Mouse (Mus musculus) left cerebral cortex, adult 8-10 months (tissue): ENCODE data around the gene Gm48552. TPM values are rescaled to one million over a fixed set of nuclear protein-coding genes. Genes with fewer than 3 reads are reported as not detected.

Experiments used
- DNase-seq, 2 experiments: peaks; one replicate each; pipeline ENCODE4 v3.0.0; 2022; ENCODE audit warnings: low spot score in 2 of 2
- total RNA-seq, 4 experiments: library from RNA; stranded (reverse); gene quantifications; 2 replicates each; pipeline ENCODE4 v1.2.4; 2022

The Gm48552 gene
- total RNA-seq, 4 experiments from 2014 or later: 2.5 to 3.3 (median 2.6) TPM

GRCm38 (mm10) chr10:81385603-81386306, 3.0 kb upstream of the Gm48552 start:
- no peak for DNase-seq

GRCm38 (mm10) chr10:81387716-81388115, 1.1 kb upstream of the Gm48552 start:
- DNase-seq: no peak

GRCm38 (mm10) chr10:81389373-81389772, 568 bp downstream of the Gm48552 start:
- DNase-seq: no peak

- DNase-seq: peak in 1 of 2 experiments; percentile 76
Measured at GRCm38 (mm10) chr10:81389801-81390677, 1.2 kb downstream of the Gm48552 start.

- no peak for DNase-seq
Measured at GRCm38 (mm10) chr10:81390678-81390965, 1.8 kb downstream of the Gm48552 start.

GRCm38 (mm10) chr10:81392270-81392669, 3.5 kb downstream of the Gm48552 start:
- DNase-seq: no peak

- DNase-seq: no peak
Measured at GRCm38 (mm10) chr10:81392781-81393185, 4.0 kb downstream of the Gm48552 start, which contains the start of gene Smim24. Gene Smim24, plus strand, starts transcription at chr10:81393051.

- DNase-seq: no peak
Measured at GRCm38 (mm10) chr10:81393456-81394063, 4.8 kb downstream of the Gm48552 start.

- DNase-seq: peak in 1 of 2 experiments; percentile 76
Measured at GRCm38 (mm10) chr10:81395127-81395526, 6.3 kb downstream of the Gm48552 start.

- DNase-seq: no peak
Measured at GRCm38 (mm10) chr10:81395865-81396264, 7.1 kb downstream of the Gm48552 start.

- DNase-seq: no peak
Measured at GRCm38 (mm10) chr10:81396749-81397148, 7.9 kb downstream of the Gm48552 start.

- DNase-seq: no peak
Measured at GRCm38 (mm10) chr10:81399296-81399695, 10.5 kb downstream of the Gm48552 start.

GRCm38 (mm10) chr10:81399798-81400308, 11.0 kb downstream of the Gm48552 start:
- DNase-seq: no peak

GRCm38 (mm10) chr10:81400371-81401204, 11.8 kb downstream of the Gm48552 start:
- DNase-seq: no peak

- DNase-seq: no peak
Measured at GRCm38 (mm10) chr10:81401205-81401520, 12.4 kb downstream of the Gm48552 start.

- no peak for DNase-seq
Measured at GRCm38 (mm10) chr10:81401521-81402226, 12.9 kb downstream of the Gm48552 start.

GRCm38 (mm10) chr10:81402227-81402765, 13.5 kb downstream of the Gm48552 start:
- DNase-seq: no peak

GRCm38 (mm10) chr10:81403511-81403910, 14.7 kb downstream of the Gm48552 start:
- no peak for DNase-seq

- no peak for DNase-seq
Measured at GRCm38 (mm10) chr10:81404082-81404481, 15.3 kb downstream of the Gm48552 start.

- no peak for DNase-seq
Measured at GRCm38 (mm10) chr10:81404720-81405119, 15.9 kb downstream of the Gm48552 start.
